Mouse (Mus musculus): ENCODE measurements around the gene Tmed5. TPM values are rescaled to one million over a fixed set of nuclear protein-coding genes. Genes with fewer than 3 reads are reported as not detected.

The Tmed5 gene
- total RNA-seq (2023) = 10 to 100 TPM; 47.5 to 47.8 TPM

GRCm38 (mm10) chr5:108132441-108133243, at the start of gene Tmed5, which contains the start of gene Ccdc18:
Gene Tmed5 (minus strand): TSS chr5:108132620.
Gene Ccdc18 (plus strand): TSS chr5:108132875.

GRCm38 (mm10) chr5:108065465-108066411, 66.7 kb downstream of the Tmed5 start, which contains the start of gene Mtf2:
Gene Mtf2 (plus strand): TSS chr5:108065674.

Other genes with a start within 250 kb of the Tmed5 start
- 10 to 100 TPM; 34.9 to 36.8 TPM for gene Rpl5, start 232.1 kb downstream of the Tmed5 start, total RNA-seq (2023)
- 10 to 100 TPM; 24.7 to 30.7 TPM for gene Fam69a, start 145.5 kb downstream of the Tmed5 start, total RNA-seq (2023)
- 10 to 100 TPM; 31.6 to 32.5 TPM for gene Mtf2, start 66.9 kb downstream of the Tmed5 start, total RNA-seq (2023)
- 1 to 10 TPM; 4.7 to 5.4 TPM for gene Ccdc18, start 255 bp upstream of the Tmed5 start, total RNA-seq (2023)
- 10 to 100 TPM; 45.0 to 47.3 TPM for gene Dr1, start 136.3 kb upstream of the Tmed5 start, total RNA-seq (2023)
- gene Pigg, start 180.0 kb upstream of the Tmed5 start, total RNA-seq (2023) = 1 to 10 TPM; 2.4 to 2.8 TPM
- gene Gm42517, start 235.3 kb upstream of the Tmed5 start, total RNA-seq (2023) = not detected